Mouse (Mus musculus) splenic B cell, adult 2 months (primary cell): Measurements from ENCODE around the gene Rapgef2.

Experiments used
- DNase-seq: peaks from one replicate; pipeline ENCODE4 v3.0.0-alpha.2; 2011; ENCODE audit warnings: low read depth, low spot score
- H3K27me3 ChIP-seq: 2 replicates; pipeline ENCODE4 v1.6.1; 2012; ENCODE audit warnings: mild to moderate bottlenecking, low read length, moderate library complexity, mixed read lengths; ENCODE audit not compliant: control insufficient read depth, poor library complexity, insufficient read depth, severe bottlenecking
- H3K36me3 ChIP-seq: 2 replicates; pipeline ENCODE4 v1.6.1; 2012; ENCODE audit warnings: mild to moderate bottlenecking, low read length, moderate library complexity, mixed read lengths; ENCODE audit not compliant: control insufficient read depth, poor library complexity, insufficient read depth, severe bottlenecking

Gene Rapgef2

GRCm38 (mm10) chr3:79161834-79162401, 124.4 kb downstream of the Rapgef2 start:
- Histone ChIP-seq H3K36me3 (no peaks in the 10 kb centered on the region), H3K27me3 (no peaks in the 10 kb centered on the region)
- DNase-seq, result no peak

GRCm38 (mm10) chr3:79161093-79161723, 125.1 kb downstream of the Rapgef2 start:
- Histone ChIP-seq H3K36me3 (no peaks in the 10 kb centered on the region), H3K27me3 (no peaks in the 10 kb centered on the region)
- no peak for DNase-seq

DNA sequence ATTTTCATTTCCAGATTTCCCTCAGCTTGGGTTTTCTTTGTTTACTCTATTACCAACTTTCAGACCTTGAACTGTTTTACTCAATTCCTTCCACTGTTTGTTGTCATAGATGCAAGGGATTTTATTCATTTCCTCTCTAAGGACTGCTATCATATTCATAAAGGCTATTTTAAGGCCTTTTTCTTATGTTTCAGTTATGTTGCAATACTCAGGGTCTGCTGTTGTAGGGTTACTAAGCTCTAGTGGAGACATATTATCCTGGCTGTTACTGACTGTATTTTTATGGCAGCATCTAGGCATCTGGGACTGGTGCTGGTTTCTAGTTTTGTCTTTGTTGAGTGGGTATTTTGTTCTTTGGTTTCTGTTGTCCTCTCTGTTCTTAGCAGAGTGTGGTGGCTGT, 128.1 kb downstream of the Rapgef2 start:
- Histone ChIP-seq H3K27me3 (no peaks in the 10 kb centered on the region), H3K36me3 (no peaks in the 10 kb centered on the region)
- DNase-seq, result no peak

DNA sequence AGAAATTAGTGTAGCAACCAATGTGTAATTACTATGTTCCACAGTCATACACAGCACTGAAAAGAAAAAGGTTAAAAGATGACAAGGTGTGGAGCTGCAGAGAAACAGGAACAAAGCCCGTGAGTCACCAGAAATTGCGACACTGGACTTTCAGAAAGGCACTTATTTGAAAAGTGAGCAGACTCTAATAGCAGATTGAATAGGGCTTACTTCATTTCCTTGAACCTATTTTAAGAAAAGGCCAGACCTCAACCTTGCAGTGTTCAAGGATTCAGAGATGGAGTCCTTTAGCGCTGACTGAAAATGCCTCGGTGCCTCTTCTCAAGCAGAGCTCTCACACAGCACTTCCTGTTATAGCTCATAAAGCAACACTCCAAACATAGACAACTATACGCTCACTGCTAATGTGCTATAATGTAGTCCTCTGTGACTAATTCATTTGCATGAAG, 133.3 kb downstream of the Rapgef2 start:
- Histone ChIP-seq H3K36me3 (no peaks in the 10 kb centered on the region), H3K27me3 (no peaks in the 10 kb centered on the region)
- DNase-seq, result peak; percentile 45

GRCm38 (mm10) chr3:79145407-79146055, 140.8 kb downstream of the Rapgef2 start:
- no peaks in the 10 kb centered on the region for H3K36me3 ChIP-seq
- H3K27me3 ChIP-seq, result no peaks in the 10 kb centered on the region
- no peak for DNase-seq

- H3K27me3 ChIP-seq, result no peaks in the 10 kb centered on the region
- no peaks in the 10 kb centered on the region for H3K36me3 ChIP-seq
- DNase-seq, result no peak
These were observed 141.5 kb downstream of the Rapgef2 start for GRCm38 (mm10) chr3:79144672-79145406.

- Histone ChIP-seq H3K27me3 (no peaks in the 10 kb centered on the region), H3K36me3 (no peaks in the 10 kb centered on the region)
- DNase-seq, result no peak
These were observed 142.2 kb downstream of the Rapgef2 start for GRCm38 (mm10) chr3:79144085-79144484.

GRCm38 (mm10) chr3:79139245-79139644, 147.1 kb downstream of the Rapgef2 start:
- no peaks in the 10 kb centered on the region for H3K27me3 ChIP-seq
- DNase-seq, result no peak
- H3K36me3 ChIP-seq, result no peaks in the 10 kb centered on the region

GRCm38 (mm10) chr3:79138601-79139000, 147.7 kb downstream of the Rapgef2 start:
- H3K36me3 ChIP-seq, result no peaks in the 10 kb centered on the region
- DNase-seq, result no peak
- H3K27me3 ChIP-seq, result no peaks in the 10 kb centered on the region

DNA sequence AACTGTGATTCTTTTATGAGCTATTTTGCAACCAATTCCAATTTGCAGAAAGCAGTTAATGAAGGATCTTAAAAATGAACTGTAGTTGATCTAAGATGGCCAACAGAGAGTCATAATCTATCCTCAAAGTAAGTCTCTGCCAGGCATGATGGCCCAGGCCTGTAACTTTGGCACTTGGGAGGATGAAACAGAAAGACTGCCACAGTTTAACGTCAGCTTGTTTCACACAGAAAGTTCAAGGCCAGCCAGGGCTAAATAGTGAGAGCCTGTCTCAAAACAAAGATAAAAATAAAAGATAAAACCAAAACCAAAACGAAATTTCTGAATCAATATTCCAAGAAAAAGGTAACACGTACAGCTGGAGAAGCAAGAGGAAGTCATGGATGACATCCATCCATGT, 155.3 kb downstream of the Rapgef2 start:
- no peak for DNase-seq

GRCm38 (mm10) chr3:79129044-79129600, 157.2 kb downstream of the Rapgef2 start:
- no peak for DNase-seq
- H3K36me3 ChIP-seq, result no peaks in the 10 kb centered on the region
- H3K27me3 ChIP-seq, result no peaks in the 10 kb centered on the region

More for the DNA sequence above, 155.3 kb downstream of the Rapgef2 start:
- Histone ChIP-seq H3K27me3 (no peaks in the 10 kb centered on the region), H3K36me3 (no peaks in the 10 kb centered on the region)

GRCm38 (mm10) chr3:79127797-79128196, 158.5 kb downstream of the Rapgef2 start:
- no peaks in the 10 kb centered on the region for H3K36me3 ChIP-seq
- DNase-seq, result no peak
- no peaks in the 10 kb centered on the region for H3K27me3 ChIP-seq

GRCm38 (mm10) chr3:79126857-79127256, 159.5 kb downstream of the Rapgef2 start:
- Histone ChIP-seq H3K36me3 (no peaks in the 10 kb centered on the region), H3K27me3 (no peaks in the 10 kb centered on the region)
- DNase-seq, result no peak

GRCm38 (mm10) chr3:79121391-79121790, 164.9 kb downstream of the Rapgef2 start:
- Histone ChIP-seq H3K36me3 (no peaks in the 10 kb centered on the region), H3K27me3 (no peaks in the 10 kb centered on the region)
- no peak for DNase-seq

- H3K36me3 ChIP-seq, result no peaks in the 10 kb centered on the region
- DNase-seq, result no peak
- H3K27me3 ChIP-seq, result no peaks in the 10 kb centered on the region
These were observed 166.3 kb downstream of the Rapgef2 start for GRCm38 (mm10) chr3:79119983-79120382.
